Mouse (Mus musculus): ENCODE results near the gene Tmem242. TPM values are rescaled to one million over a fixed set of nuclear protein-coding genes. Genes with fewer than 3 reads are reported as not detected.
A peak's percentile ranks its signal among the peaks of the same experiment; 100 is the strongest.
"Not testable (repeated sequence)": the region's sequence is repeated elsewhere in the genome, so short reads cannot be mapped to it uniquely, and the experiment has no call there.

The Tmem242 gene
- polyA plus RNA-seq, 1 experiment: 52.3 TPM

DNA sequence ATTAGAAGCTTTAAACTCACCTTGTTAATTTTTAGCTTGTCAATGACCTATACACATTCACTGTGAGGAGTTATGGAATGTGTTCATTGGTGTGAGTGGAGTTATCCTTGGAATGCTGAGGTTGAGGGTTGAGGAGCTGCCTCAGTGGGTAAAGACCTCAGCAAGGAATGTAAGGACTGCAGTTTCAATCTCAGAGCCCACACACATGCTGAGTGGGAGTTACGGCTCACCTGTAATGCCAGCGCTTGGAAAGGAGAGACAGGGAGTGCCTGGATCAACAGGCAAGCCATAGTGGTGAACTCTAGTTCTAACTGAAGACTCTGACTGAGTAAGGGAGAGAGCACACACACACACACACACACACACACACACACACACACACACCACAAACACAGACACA lies 23.9 kb upstream of the Tmem242 start:
- no peaks in the 10 kb centered on the region for H3K27me3 ChIP-seq (ENCODE audit: control insufficient read depth, insufficient read depth, low read length)
- TF ChIP-seq CTCF (IDR thresholded peaks at IDR 0.05; ENCODE audit: borderline replicate concordance, insufficient read depth, low read depth, low read length): no peak
- no peak for TF ChIP-seq POLR2A (IDR thresholded peaks at IDR 0.05; ENCODE audit: borderline replicate concordance, insufficient read depth, low read length)
- H3K4me3 ChIP-seq (replicated peaks; ENCODE audit: insufficient read depth, low read depth, low read length): no peak overlapping the region
- WGBS: 83% methylated on average over 2 of the region's 2 CpGs
- H3K4me1 ChIP-seq (ENCODE audit: control insufficient read depth, insufficient read depth, low read length): no peaks in the 10 kb centered on the region
- DNase-seq: no peak
- H3K27ac ChIP-seq (ENCODE audit: insufficient read depth, low read length): no peak overlapping the region

DNA sequence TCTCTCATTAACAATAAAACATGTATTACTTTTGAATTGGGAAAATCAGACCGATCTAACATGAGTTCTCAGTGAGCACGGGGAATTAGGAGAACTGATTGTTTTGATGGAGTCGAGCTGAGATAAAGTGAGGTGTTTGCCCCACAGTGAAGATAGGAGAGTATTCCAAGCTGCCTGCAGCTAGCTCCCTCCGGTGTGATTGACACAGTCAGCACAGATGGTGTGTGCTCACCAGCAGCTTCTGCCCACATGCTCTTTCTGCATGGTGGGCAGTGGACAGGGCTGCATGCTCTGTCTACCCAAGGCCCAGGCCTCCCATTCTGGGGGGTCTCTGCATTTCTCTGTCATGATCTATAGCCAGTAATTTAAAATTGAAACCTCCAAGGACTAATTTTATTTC lies 13.6 kb upstream of the Tmem242 start:
- no peaks in the 10 kb centered on the region; the same call in 1 of the 2 replicates for H3K4me1 ChIP-seq (ENCODE audit: control insufficient read depth, insufficient read depth, low read length)
- 39% methylated on average over 4 of the region's 4 CpGs for WGBS
- DNase-seq: no peak
- TF ChIP-seq CTCF (IDR thresholded peaks at IDR 0.05; ENCODE audit: borderline replicate concordance, insufficient read depth, low read depth, low read length): no peak
- no peak for TF ChIP-seq POLR2A (IDR thresholded peaks at IDR 0.05; ENCODE audit: borderline replicate concordance, insufficient read depth, low read length)
- no peak overlapping the region for H3K4me3 ChIP-seq (replicated peaks; ENCODE audit: insufficient read depth, low read depth, low read length)
- no peak overlapping the region for H3K27ac ChIP-seq (ENCODE audit: insufficient read depth, low read length)
- no peaks in the 10 kb centered on the region for H3K27me3 ChIP-seq (ENCODE audit: control insufficient read depth, insufficient read depth, low read length)

DNA sequence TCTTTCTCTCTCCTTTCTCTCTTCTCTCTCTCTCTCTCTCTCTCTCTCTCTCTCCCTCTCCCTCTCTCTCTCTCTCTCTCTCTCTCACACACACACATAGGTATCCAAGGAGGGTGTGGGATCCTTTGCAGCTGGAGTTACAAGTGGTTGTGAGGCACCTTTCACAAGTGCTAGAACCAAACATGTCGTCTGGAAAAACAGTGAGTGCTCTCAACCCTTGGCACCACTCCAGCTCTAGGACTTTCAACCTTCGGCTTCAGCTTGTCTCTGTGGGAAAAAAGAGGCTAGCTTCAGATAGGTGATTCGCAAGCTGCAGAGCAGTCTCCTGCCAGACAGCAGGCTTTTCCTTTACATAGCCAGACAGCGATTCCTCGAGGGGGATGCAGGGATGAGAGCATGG lies 3.7 kb upstream of the Tmem242 start:
- no peak for DNase-seq

DNA sequence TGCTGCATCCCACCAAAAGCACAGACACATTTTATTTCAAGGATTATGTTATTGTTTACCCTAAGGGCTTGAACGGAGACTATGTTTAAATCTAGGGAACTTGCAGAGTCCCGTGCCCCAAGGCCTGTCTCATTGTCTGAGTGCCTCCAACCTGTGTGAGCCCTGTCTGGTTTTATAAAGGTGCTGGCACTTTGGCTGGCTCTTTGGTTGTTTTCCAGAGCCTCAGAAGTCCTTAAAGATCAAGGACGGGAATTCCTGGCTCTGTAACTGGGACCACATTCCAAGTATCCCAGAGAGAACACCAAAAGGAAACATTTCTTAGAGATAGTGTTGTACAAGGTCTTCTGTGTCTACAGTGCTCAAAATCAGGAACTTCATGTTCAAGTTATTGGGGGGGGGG lies 3.2 kb upstream of the Tmem242 start:
- DNase-seq: no peak
- H3K27me3 ChIP-seq (ENCODE audit: control insufficient read depth, insufficient read depth, low read length): no peaks in the 10 kb centered on the region
- no peak for TF ChIP-seq CTCF (IDR thresholded peaks at IDR 0.05; ENCODE audit: borderline replicate concordance, insufficient read depth, low read depth, low read length)
- no peak overlapping the region for H3K4me3 ChIP-seq (replicated peaks; ENCODE audit: insufficient read depth, low read depth, low read length)
- no peaks in the 10 kb centered on the region; the same call in 1 of the 2 replicates for H3K4me1 ChIP-seq (ENCODE audit: control insufficient read depth, insufficient read depth, low read length)
- 65% methylated on average over 3 of the region's 3 CpGs for WGBS
- no peak overlapping the region for H3K27ac ChIP-seq (ENCODE audit: insufficient read depth, low read length)

More for the DNA sequence above, 3.7 kb upstream of the Tmem242 start:
- Histone ChIP-seq H3K4me3 (replicated peaks; ENCODE audit: insufficient read depth, low read depth, low read length) (no peak overlapping the region), H3K27ac (ENCODE audit: insufficient read depth, low read length) (no peak overlapping the region), H3K4me1 (ENCODE audit: control insufficient read depth, insufficient read depth, low read length) (no peaks in the 10 kb centered on the region), H3K27me3 (ENCODE audit: control insufficient read depth, insufficient read depth, low read length) (no peaks in the 10 kb centered on the region)
- TF ChIP-seq CTCF (IDR thresholded peaks at IDR 0.05; ENCODE audit: borderline replicate concordance, insufficient read depth, low read depth, low read length) (no peak), POLR2A (IDR thresholded peaks at IDR 0.05; ENCODE audit: borderline replicate concordance, insufficient read depth, low read length) (no peak)
- WGBS: 40% methylated on average over 5 of the region's 5 CpGs

DNA sequence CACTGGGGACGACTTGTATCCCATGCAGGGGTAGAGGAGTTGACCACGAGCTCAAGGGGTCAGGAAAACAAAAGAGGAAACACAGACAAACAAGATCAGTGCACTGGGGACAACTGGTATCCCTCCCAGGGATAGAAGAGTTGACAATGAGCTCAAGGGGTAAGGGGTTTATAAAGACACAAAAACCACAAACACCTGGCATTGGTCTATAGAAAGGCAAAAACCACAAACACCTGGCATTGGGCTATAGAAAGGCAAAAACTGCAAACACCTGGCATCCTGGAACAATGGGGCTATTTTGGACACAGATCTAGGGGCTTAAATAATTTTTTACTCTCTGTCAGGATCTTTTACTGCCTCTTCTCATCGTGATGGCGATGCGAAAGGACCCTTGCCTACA lies 2.3 kb upstream of the Tmem242 start:
- H3K4me1 ChIP-seq (ENCODE audit: control insufficient read depth, insufficient read depth, low read length); H3K27ac ChIP-seq (ENCODE audit: insufficient read depth, low read length); H3K4me3 ChIP-seq (replicated peaks; ENCODE audit: insufficient read depth, low read depth, low read length); H3K27me3 ChIP-seq (ENCODE audit: control insufficient read depth, insufficient read depth, low read length); DNase-seq: not testable (repeated sequence)
- 84% methylated on average over 5 of the region's 5 CpGs for WGBS

DNA sequence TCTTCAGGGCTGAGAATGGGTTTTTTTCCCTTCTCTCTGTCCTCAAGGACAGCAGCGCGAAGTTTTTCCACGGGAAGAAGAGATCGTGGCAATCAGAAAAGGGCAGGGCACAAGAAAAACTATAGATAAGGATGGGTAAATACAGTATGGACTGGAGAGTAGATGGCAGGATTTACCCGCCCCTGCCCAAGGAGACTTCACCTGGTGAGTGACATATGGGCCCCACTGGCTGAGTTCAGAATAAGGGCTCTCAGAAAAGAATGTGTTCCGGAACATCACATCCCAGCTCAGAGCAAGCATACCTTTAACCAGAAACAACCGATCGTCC lies 264 bp downstream of the Tmem242 start:
- H3K4me1 ChIP-seq (ENCODE audit: control insufficient read depth, insufficient read depth, low read length): no peaks in the 10 kb centered on the region; the same call in 1 of the 2 replicates
- H3K27ac ChIP-seq (ENCODE audit: insufficient read depth, low read length): peak overlapping the region; percentile 71
- TF ChIP-seq CTCF (IDR thresholded peaks at IDR 0.05; ENCODE audit: borderline replicate concordance, insufficient read depth, low read depth, low read length): no peak
- TF ChIP-seq POLR2A (IDR thresholded peaks at IDR 0.05; ENCODE audit: borderline replicate concordance, insufficient read depth, low read length): no peak
- no peaks in the 10 kb centered on the region for H3K27me3 ChIP-seq (ENCODE audit: control insufficient read depth, insufficient read depth, low read length)
- peak overlapping the region; percentile 95 for H3K4me3 ChIP-seq (replicated peaks; ENCODE audit: insufficient read depth, low read depth, low read length)
- no peak for DNase-seq
- WGBS: under 1% methylated on average over 8 of the region's 8 CpGs

DNA sequence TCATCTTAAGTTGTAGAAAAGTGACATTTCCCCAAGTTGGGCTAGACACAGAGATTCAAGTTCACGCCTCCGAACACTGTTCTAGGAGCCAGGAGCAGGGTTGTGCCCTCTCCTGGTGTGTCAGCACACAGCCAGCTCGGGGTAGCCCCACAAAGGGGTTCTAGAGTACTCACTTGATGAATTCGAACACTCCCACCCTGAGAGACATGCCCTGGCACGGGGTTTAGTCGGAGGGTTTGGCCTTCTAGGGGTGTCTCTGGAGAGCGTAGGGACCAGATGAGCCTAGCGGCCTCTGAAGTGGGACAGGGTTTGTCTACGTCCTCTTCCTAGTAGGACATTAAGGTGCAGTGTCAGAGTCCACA lies 10.3 kb downstream of the Tmem242 start:
- H3K27me3 ChIP-seq (ENCODE audit: control insufficient read depth, insufficient read depth, low read length): no peaks in the 10 kb centered on the region
- no peak for DNase-seq
- 72% methylated on average over 9 of the region's 9 CpGs for WGBS
- H3K4me1 ChIP-seq (ENCODE audit: control insufficient read depth, insufficient read depth, low read length): no peaks in the 10 kb centered on the region
- H3K27ac ChIP-seq (ENCODE audit: insufficient read depth, low read length): no peak overlapping the region
- H3K4me3 ChIP-seq (replicated peaks; ENCODE audit: insufficient read depth, low read depth, low read length): no peak overlapping the region
- TF ChIP-seq POLR2A (IDR thresholded peaks at IDR 0.05; ENCODE audit: borderline replicate concordance, insufficient read depth, low read length) (no peak), CTCF (IDR thresholded peaks at IDR 0.05; ENCODE audit: borderline replicate concordance, insufficient read depth, low read depth, low read length) (no peak)

DNA sequence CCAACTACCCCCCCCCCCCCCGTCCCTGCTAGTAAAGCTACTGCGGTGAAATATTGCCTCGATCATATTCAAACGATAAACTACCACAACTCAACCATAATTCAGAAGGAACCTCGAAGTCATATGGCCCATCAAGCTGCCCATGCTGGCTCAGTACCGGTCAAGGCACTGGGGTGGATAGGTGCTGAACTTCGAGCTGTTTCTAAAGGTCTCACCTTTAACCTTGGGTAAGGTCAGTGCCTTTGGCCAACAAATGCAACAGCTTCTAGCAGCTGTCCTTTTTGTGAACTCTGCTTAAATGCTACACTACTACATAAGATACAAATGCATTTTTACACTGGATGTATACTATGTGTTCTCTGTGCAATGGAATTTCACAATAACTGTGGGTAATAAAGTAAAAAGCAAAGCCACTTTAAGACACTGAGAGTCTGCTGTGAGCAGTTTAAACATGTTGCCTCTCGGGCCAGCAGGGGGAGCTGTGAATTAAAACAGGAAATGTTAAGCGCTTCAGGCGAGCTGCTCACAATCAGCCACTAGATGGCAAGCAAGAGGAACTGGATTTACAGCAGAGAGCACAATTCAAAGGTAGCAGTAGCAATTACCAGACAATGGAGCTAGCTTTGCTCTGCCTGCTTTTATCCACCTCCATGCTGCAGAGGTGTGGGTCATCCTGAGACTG lies 10.8 kb downstream of the Tmem242 start:
- Histone ChIP-seq H3K4me1 (ENCODE audit: control insufficient read depth, insufficient read depth, low read length) (peaks cover 2% of the 10 kb centered on the region), H3K27ac (ENCODE audit: insufficient read depth, low read length) (no peak overlapping the region), H3K27me3 (ENCODE audit: control insufficient read depth, insufficient read depth, low read length) (no peaks in the 10 kb centered on the region), H3K4me3 (replicated peaks; ENCODE audit: insufficient read depth, low read depth, low read length) (no peak overlapping the region)
- WGBS: 54% methylated on average over 10 of the region's 10 CpGs
- peak; percentile 86 to 91 for DNase-seq
- peak; percentile 97 for TF ChIP-seq CTCF (IDR thresholded peaks at IDR 0.05; ENCODE audit: borderline replicate concordance, insufficient read depth, low read depth, low read length)
- no peak for TF ChIP-seq POLR2A (IDR thresholded peaks at IDR 0.05; ENCODE audit: borderline replicate concordance, insufficient read depth, low read length)

Data from cerebellum, adult 2 months (tissue).